Mouse (Mus musculus) heart, postnatal 0 days (tissue): ENCODE measurements at regions not wholly inside any gene's neighbourhood (a gene's known extent, or its start where the extent isn't known, plus 50 kb on each side); places are given as distances from the start of the nearest gene placed in this dataset.

Source experiments
- CTCF ChIP-seq: IDR thresholded peaks from 2 replicates; pipeline ENCODE4 v1.5.1; 2016; ENCODE audit warnings: antibody characterized with exemption, control low read depth, low read depth
- EP300 ChIP-seq: IDR thresholded peaks from 2 replicates; pipeline ENCODE4 v1.6.1; 2016; ENCODE audit warnings: antibody characterized with exemption, low read depth

DNA sequence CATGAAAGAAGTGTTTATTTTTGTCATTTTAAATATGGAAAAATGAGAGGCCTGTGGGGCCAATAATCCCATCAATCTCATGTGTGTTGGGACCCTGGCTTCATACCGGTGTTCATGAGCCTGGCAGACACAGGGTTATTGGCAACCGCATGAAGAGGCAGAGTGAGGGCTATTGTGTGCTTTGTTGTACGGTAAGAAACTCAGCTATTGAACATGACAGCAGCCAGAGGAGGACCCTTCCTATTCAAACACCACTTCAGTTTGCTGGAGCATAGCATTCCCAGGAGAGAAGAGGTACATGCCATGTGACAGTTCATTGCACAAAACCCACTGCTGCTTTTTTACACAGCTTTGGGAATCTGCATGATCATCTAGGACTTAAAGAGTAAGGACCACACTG, 953.0 kb upstream of the Tenm3 start:
- TF ChIP-seq CTCF (no peak), EP300 (no peak)
